Mouse (Mus musculus): ENCODE data around the gene Pitpnc1.

- TF ChIP-seq CTCF (IDR thresholded peaks at IDR 0.05; ENCODE audit: low read depth) (no peak), EP300 (IDR thresholded peaks at IDR 0.05; ENCODE audit: low read depth) (no peak)
Observed at GRCm38 (mm10) chr11:107352596-107352995, 117.9 kb downstream of the Pitpnc1 start.
